Mouse (Mus musculus): ENCODE measurements at regions not wholly inside any gene's neighbourhood (a gene's known extent, or its start where the extent isn't known, plus 50 kb on each side); places are given as distances from the start of the nearest gene placed in this dataset.

- DNase-seq (ENCODE audit: low spot score), result peak; percentile 66
These were observed 54.0 kb upstream of the Ets2 start for GRCm38 (mm10) chr16:95647854-95648253.

DNA sequence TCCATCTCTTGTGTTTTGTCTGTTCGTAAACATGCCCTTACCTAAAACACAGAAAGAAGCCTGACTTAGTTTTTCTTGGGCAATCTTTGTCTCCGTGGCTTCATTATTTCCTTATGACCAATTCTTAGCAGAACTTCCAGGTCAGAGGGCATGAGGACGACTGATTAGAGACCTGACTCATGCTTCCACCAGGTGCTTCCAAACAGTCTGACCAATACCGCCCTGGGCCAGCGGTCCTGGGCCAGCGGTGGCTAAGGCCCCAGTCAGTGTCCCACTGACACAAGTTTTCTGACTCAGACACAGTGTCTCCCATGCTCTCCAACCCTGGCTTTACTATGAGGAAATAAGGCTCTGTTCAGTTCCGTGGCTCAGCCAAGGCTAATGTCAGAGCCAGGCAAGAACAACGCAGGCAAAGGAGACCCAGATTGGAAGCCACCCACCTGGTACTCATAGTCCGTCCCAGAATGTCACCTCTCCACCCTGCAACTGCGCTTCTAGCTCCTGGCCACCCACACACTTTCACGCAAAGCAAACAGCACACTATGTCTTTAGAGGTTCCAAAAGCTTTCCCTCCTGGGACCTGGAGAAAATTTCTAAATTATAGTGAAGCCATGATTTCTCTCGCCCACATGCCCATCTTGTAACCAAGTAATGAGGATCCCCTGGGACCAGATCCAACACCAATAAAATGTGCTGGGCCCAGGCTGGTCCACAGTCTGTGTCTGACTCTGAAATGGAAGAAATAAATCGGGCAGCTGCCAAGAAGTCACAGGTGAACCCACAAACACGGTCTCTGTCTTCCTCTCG is 56.6 kb upstream of the Erg start:
- DNase-seq (ENCODE audit: low spot score), result no peak

- DNase-seq (ENCODE audit: low spot score), result no peak
These were observed 54.3 kb upstream of the Erg start for GRCm38 (mm10) chr16:95640670-95641069.

DNA sequence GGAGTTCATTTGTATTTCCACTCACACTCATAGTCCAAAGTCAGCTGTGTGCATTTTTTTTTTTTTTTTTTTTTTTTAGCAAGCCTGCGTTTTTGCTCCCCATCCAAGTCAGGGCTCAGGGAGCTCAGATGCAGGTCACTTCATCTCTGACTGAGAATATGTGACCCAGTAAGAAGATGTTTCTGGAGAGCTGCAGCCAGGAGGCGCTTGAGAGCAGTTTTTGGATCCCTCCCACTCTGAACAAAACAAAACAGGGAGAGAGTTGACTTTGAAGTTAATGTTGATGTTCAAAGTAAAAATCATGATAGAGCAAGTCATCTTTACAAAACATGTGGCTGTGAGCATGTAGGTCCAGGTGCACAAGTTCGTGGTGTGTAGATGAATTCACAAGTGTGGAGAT is 53.3 kb upstream of the Erg start:
- no peak for DNase-seq (ENCODE audit: low spot score)

DNA sequence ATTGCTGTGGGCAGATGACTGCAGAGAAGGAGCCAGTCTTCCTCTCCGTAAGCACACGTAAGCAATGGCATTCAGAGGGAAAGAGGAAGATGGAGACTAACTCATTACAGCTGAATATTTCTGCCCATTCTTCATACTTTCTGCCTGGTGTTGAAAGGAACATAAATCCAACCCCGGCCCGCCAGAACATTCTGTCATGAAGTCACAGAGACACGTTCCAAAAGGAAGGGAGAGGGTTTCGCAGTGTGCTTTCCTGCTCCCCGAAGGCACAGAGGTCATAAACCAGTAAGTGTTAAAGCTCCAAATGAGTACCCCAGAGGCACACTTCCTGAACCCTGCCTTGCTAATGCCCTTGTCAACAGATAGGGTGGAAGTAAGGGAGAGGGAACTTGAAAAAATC is 51.5 kb upstream of the Erg start:
- no peak for DNase-seq (ENCODE audit: low spot score)

- no peak for DNase-seq (ENCODE audit: low spot score)
These were observed 50.2 kb upstream of the Erg start for GRCm38 (mm10) chr16:95636615-95637014.

All from heart, adult 8-10 months (tissue).